Mouse (Mus musculus) stomach, postnatal 0 days (tissue): ENCODE measurements at regions not wholly inside any gene's neighbourhood (a gene's known extent, or its start where the extent isn't known, plus 50 kb on each side); places are given as distances from the start of the nearest gene placed in this dataset.

ENCODE experiments used
- CTCF ChIP-seq: IDR thresholded peaks from 2 replicates; pipeline ENCODE4 v1.5.1; 2016; ENCODE audit warnings: antibody characterized with exemption, low read depth, mild to moderate bottlenecking, moderate library complexity
- EP300 ChIP-seq: optimal IDR thresholded peaks from 2 replicates; pipeline ENCODE3; 2016; ENCODE audit warnings: antibody characterized with exemption

DNA sequence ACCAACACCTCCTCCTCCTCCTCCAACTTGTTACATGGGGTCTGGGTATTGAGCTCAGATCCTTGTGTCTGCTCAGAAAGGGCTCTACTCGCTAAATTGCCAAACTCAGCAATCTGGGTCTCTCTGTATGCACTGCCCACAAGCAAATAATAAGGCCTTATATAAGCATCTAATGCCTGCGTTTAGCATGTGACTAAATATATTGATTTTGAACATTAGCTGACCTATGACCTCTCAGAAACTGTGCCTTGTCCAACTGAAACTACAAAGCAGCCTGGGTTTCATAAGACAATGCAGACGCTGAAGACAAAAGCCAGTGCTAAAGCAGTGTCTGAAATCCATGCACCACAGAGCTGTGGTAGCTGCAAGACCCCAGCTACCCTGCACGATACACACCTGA, 206.3 kb upstream of the Mkln1 start:
- TF ChIP-seq CTCF (no peak), EP300 (no peak)
